Mouse (Mus musculus) limb, embryonic 15.5 days (tissue): ENCODE measurements around the gene Lyrm7. TPM values are rescaled to one million over a fixed set of nuclear protein-coding genes. Genes with fewer than 3 reads are reported as not detected.

Source experiments
- ATAC-seq: fragments of 200-750 bp; cut with Nextera tagmentation; 2 replicates; pipeline ENCODE4 v1.8.0; 2017; ENCODE audit warnings: low read depth, moderate TSS enrichment; ENCODE audit not compliant: insufficient number of reproducible peaks, low FRiP score, low TSS enrichment
- H3K27ac ChIP-seq: fragments of 300-500 bp; sonication (generic); 2 replicates; pipeline ENCODE4 v1.5.1; 2015; ENCODE audit warnings: moderate library complexity, mild to moderate bottlenecking, inconsistent platforms
- H3K27me3 ChIP-seq: fragments of 300-500 bp; sonication (generic); 2 replicates; pipeline ENCODE4 v1.6.1; 2015; ENCODE audit warnings: inconsistent platforms
- H3K36me3 ChIP-seq: fragments of 300-500 bp; sonication (generic); 2 replicates; pipeline ENCODE4 v1.6.1; 2015; ENCODE audit warnings: inconsistent platforms
- H3K4me1 ChIP-seq: fragments of 300-500 bp; sonication (generic); 2 replicates; pipeline ENCODE4 v1.6.1; 2015; ENCODE audit warnings: inconsistent platforms
- H3K4me2 ChIP-seq: fragments of 300-500 bp; sonication (generic); 2 replicates; pipeline ENCODE4 v1.6.1; 2015; ENCODE audit warnings: mild to moderate bottlenecking, inconsistent platforms
- H3K4me3 ChIP-seq: fragments of 300-500 bp; sonication (generic); 2 replicates; pipeline ENCODE4 v1.5.1; 2015; ENCODE audit warnings: mild to moderate bottlenecking, inconsistent platforms
- H3K9ac ChIP-seq: fragments of 300-500 bp; sonication (generic); 2 replicates; pipeline ENCODE4 v1.6.1; 2015; ENCODE audit warnings: inconsistent platforms
- H3K9me3 ChIP-seq: fragments of 300-500 bp; sonication (generic); 2 replicates; pipeline ENCODE4 v1.6.1; 2016; ENCODE audit warnings: inconsistent platforms
- WGBS: fragments of 180-500 bp; shearing (Covaris S2); methylation state at CpG from one replicate; pipeline ENCODE4 v1.1.7; 2015; 5-methylcytosine and 5-hydroxymethylcytosine counted together
- polyA plus RNA-seq: library from polyadenylated mRNA; unstranded; fragments of >200 nt; fragmentation: Nextera tagmentation; extraction: Ambion mirVana; gene quantifications from 2 replicates; pipeline ENCODE4 v1.2.1, GENCODE M21; 2015

The Lyrm7 gene
- polyA plus RNA-seq, 1 experiment from 2014 or later, result 9.5 TPM

GRCm38 (mm10) chr11:54786858-54787487, 73.7 kb downstream of the Lyrm7 start:
- peaks cover 9% of the 10 kb centered on the region; the same call in 1 of the 2 replicates for H3K4me1 ChIP-seq
- H3K27ac ChIP-seq, result peak overlapping the region; percentile 99
- H3K36me3 ChIP-seq, result no peaks in the 10 kb centered on the region
- peak overlapping the region; percentile 84 for H3K4me3 ChIP-seq
- WGBS, result under 1% methylated on average over 51 of the region's 54 CpGs
- H3K4me2 ChIP-seq, result peak overlapping the region; percentile 70
- peak; percentile 81 for ATAC-seq
- no peaks in the 10 kb centered on the region for H3K27me3 ChIP-seq
- H3K9ac ChIP-seq, result peak overlapping the region; percentile 89
- H3K9me3 ChIP-seq, result no peaks in the 10 kb centered on the region

- 90% methylated on average over 3 of the region's 3 CpGs for WGBS
- Histone ChIP-seq H3K27ac (no peak overlapping the region), H3K4me3 (no peak overlapping the region), H3K36me3 (no peaks in the 10 kb centered on the region), H3K4me2 (no peak overlapping the region; the same call in 1 of the 2 replicates), H3K9ac (no peak overlapping the region), H3K4me1 (peaks cover 9% of the 10 kb centered on the region; the same call in 1 of the 2 replicates), H3K27me3 (no peaks in the 10 kb centered on the region), H3K9me3 (no peaks in the 10 kb centered on the region)
- no peak for ATAC-seq
Measured at GRCm38 (mm10) chr11:54785566-54785965, 75.2 kb downstream of the Lyrm7 start.

DNA sequence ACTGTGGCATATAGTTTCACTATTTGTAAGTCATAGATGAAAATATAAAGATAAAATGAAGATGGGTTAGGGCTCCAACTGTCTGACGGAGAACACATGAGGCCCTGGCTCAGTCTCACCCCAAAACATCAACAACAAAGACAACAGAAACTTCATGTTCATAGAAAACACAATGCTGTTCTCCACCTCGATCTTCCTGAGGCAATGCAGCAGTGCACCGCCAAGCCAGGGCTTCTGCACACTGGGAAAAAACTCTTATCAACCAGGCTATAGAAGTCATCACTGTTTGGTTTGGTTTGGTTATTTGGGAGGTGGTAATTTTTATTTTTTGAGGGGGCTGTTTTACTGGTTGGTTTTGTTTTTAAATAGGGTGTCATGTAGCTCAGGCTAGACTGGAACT, 76.3 kb downstream of the Lyrm7 start:
- H3K9ac ChIP-seq, result no peak overlapping the region
- no peak overlapping the region for H3K4me2 ChIP-seq
- WGBS, result 89% methylated on average over 3 of the region's 3 CpGs
- H3K9me3 ChIP-seq, result no peaks in the 10 kb centered on the region
- no peaks in the 10 kb centered on the region for H3K36me3 ChIP-seq
- no peaks in the 10 kb centered on the region for H3K27me3 ChIP-seq
- H3K27ac ChIP-seq, result no peak overlapping the region
- peaks cover 9% of the 10 kb centered on the region; the same call in 1 of the 2 replicates for H3K4me1 ChIP-seq
- H3K4me3 ChIP-seq, result no peak overlapping the region
- ATAC-seq, result no peak

- no peaks in the 10 kb centered on the region for H3K9me3 ChIP-seq
- H3K36me3 ChIP-seq, result no peaks in the 10 kb centered on the region
- H3K9ac ChIP-seq, result no peak overlapping the region
- no peak for ATAC-seq
- no peak overlapping the region for H3K27ac ChIP-seq
- H3K4me2 ChIP-seq, result no peak overlapping the region
- no peaks in the 10 kb centered on the region for H3K27me3 ChIP-seq
- WGBS, result 76% methylated on average over 6 of the region's 6 CpGs
- no peak overlapping the region for H3K4me3 ChIP-seq
- H3K4me1 ChIP-seq, result peaks cover 6% of the 10 kb centered on the region; the same call in 1 of the 2 replicates
Measured at GRCm38 (mm10) chr11:54782253-54782652, 78.5 kb downstream of the Lyrm7 start.

DNA sequence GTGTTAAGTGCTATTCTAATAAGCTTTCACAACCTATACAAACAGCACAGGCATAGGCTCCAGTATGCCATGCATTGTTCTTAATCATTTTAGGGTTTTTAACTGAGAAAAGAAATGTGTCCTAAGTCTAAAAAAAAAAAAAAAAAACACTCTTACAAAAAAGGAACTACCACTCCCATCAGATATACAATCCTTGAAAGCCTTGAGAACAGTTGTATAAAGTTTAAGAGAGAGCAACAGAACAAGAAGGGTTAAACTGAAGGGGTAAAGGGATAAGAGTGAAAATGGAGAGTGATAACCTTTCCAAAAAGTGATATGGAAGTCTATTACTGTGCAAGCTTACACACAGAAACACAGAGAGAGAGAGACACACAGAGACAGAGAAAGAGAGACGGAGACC, 80.8 kb downstream of the Lyrm7 start:
- no peak overlapping the region for H3K27ac ChIP-seq
- H3K27me3 ChIP-seq, result no peaks in the 10 kb centered on the region
- H3K4me3 ChIP-seq, result no peak overlapping the region
- no peaks in the 10 kb centered on the region for H3K36me3 ChIP-seq
- H3K9ac ChIP-seq, result no peak overlapping the region
- H3K4me2 ChIP-seq, result no peak overlapping the region
- no peaks in the 10 kb centered on the region for H3K9me3 ChIP-seq
- ATAC-seq, result no peak
- 84% methylated on average over 1 of the region's 1 CpGs for WGBS
- H3K4me1 ChIP-seq, result no peaks in the 10 kb centered on the region

DNA sequence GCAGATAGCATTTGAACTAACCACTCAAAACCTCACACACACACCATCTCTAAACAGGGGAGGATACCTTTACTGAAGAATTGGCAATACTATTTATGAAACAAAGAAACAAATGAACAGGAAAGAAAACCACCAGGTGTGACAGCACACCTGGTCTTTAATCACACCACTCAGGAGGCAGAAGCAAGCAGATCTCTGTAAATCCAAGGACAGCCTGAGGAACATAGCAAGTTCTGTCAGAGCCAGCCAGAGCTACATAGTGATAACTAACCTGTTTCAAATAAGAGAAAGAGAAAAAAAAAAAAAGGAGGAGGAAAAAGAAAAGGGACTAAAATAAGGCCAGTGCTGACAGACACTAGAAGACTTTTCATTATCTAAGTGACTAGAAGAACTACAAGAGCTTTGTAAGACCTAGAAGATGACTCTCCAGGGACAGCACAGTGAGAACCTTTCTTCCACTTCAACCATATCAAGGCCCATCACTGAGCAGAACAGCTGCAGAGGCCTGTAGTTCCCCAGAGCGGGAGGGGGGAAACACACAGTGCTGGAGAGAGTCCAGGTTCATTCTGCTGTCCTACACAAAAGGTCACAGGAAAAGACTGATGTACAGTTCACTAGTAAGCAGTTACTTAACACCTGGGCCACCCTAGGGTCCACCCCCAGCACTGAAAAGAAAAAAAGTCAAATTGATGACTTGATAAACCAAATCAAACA, 82.4 kb downstream of the Lyrm7 start:
- 76% methylated on average over 1 of the region's 1 CpGs for WGBS
- Histone ChIP-seq H3K4me1 (no peaks in the 10 kb centered on the region), H3K4me3 (no peak overlapping the region), H3K4me2 (no peak overlapping the region), H3K9me3 (no peaks in the 10 kb centered on the region), H3K36me3 (no peaks in the 10 kb centered on the region), H3K27ac (no peak overlapping the region), H3K9ac (no peak overlapping the region), H3K27me3 (no peaks in the 10 kb centered on the region)
- no peak for ATAC-seq

GRCm38 (mm10) chr11:54777387-54778130, 83.2 kb downstream of the Lyrm7 start:
- no peaks in the 10 kb centered on the region for H3K9me3 ChIP-seq
- 83% methylated on average over 6 of the region's 6 CpGs for WGBS
- H3K4me3 ChIP-seq, result no peak overlapping the region
- no peak for ATAC-seq
- H3K36me3 ChIP-seq, result no peaks in the 10 kb centered on the region
- H3K4me1 ChIP-seq, result no peaks in the 10 kb centered on the region
- H3K9ac ChIP-seq, result no peak overlapping the region
- no peak overlapping the region for H3K27ac ChIP-seq
- no peak overlapping the region for H3K4me2 ChIP-seq
- H3K27me3 ChIP-seq, result no peaks in the 10 kb centered on the region

Other genes with a start within 250 kb of the Lyrm7 start
- 59.8 and 67.2 TPM in 2 replicates for gene Cdc42se2, start 73.2 kb downstream of the Lyrm7 start, polyA plus RNA-seq
- 450 and 535 TPM in 2 replicates for gene Hint1, start 5.5 kb upstream of the Lyrm7 start, polyA plus RNA-seq
- gene Gpx3, start 41.5 kb upstream of the Lyrm7 start, polyA plus RNA-seq, result 379 and 418 TPM in 2 replicates
- gene Tnip1, start 102.0 kb upstream of the Lyrm7 start, polyA plus RNA-seq, result 24.2 and 25.0 TPM in 2 replicates
- 380 and 403 TPM in 2 replicates for gene Anxa6, start 172.5 kb upstream of the Lyrm7 start, polyA plus RNA-seq
- gene Ccdc69, start 217.2 kb upstream of the Lyrm7 start, polyA plus RNA-seq, result 1.7 and 3.8 TPM in 2 replicates
- 38.9 and 43.1 TPM in 2 replicates for gene Gm2a, start 237.2 kb upstream of the Lyrm7 start, polyA plus RNA-seq